Mouse (Mus musculus) forebrain, embryonic 15.5 days (tissue): ENCODE results near the gene Tmem163. TPM values are rescaled to one million over a fixed set of nuclear protein-coding genes. Genes with fewer than 3 reads are reported as not detected.

ENCODE experiments used
- ATAC-seq: fragments of 200-750 bp; cut with Nextera tagmentation; replicated peaks from 2 replicates; pipeline ENCODE4 v1.8.0; 2017; ENCODE audit warnings: mild to moderate bottlenecking, moderate TSS enrichment, moderate library complexity
- H3K27ac ChIP-seq: fragments of 300-500 bp; sonication (generic); replicated peaks from 2 replicates; pipeline ENCODE4 v1.5.1; 2015; ENCODE audit warnings: mild to moderate bottlenecking, inconsistent platforms
- H3K27me3 ChIP-seq: fragments of 300-500 bp; sonication (generic); 2 replicates; pipeline ENCODE4 v1.6.1; 2015; ENCODE audit warnings: inconsistent platforms
- H3K36me3 ChIP-seq: fragments of 300-500 bp; sonication (generic); 2 replicates; pipeline ENCODE4 v1.6.1; 2015; ENCODE audit warnings: mild to moderate bottlenecking, inconsistent platforms
- H3K4me1 ChIP-seq: fragments of 300-500 bp; sonication (generic); 2 replicates; pipeline ENCODE4 v1.6.1; 2015; ENCODE audit warnings: inconsistent platforms
- H3K4me2 ChIP-seq: fragments of 300-500 bp; sonication (generic); replicated peaks from 2 replicates; pipeline ENCODE4 v1.6.1; 2015; ENCODE audit warnings: mild to moderate bottlenecking, inconsistent platforms
- H3K4me3 ChIP-seq: fragments of 300-500 bp; sonication (generic); 2 replicates; pipeline ENCODE4 v1.5.1; 2015; ENCODE audit warnings: mild to moderate bottlenecking, inconsistent platforms
- H3K9ac ChIP-seq: fragments of 300-500 bp; sonication (generic); replicated peaks from 2 replicates; pipeline ENCODE4 v1.6.1; 2015; ENCODE audit warnings: mild to moderate bottlenecking, inconsistent platforms
- H3K9me3 ChIP-seq: fragments of 300-500 bp; sonication (generic); 2 replicates; pipeline ENCODE4 v1.6.1; 2016; ENCODE audit warnings: inconsistent platforms
- WGBS: fragments of 180-500 bp; shearing (Covaris S2); methylation state at CpG from one replicate; pipeline ENCODE4 v1.1.7; 2015; ENCODE audit warnings: mixed read lengths; 5-methylcytosine and 5-hydroxymethylcytosine counted together
- polyA plus RNA-seq: library from polyadenylated mRNA; unstranded; fragments of >200 nt; fragmentation: Nextera tagmentation; extraction: Ambion mirVana; gene quantifications from 2 replicates; pipeline ENCODE4 v1.2.1, GENCODE M21; 2015

The Tmem163 gene
- polyA plus RNA-seq, 1 experiment from 2014 or later: 18.8 TPM

GRCm38 (mm10) chr1:127441736-127442135 is 237.6 kb downstream of the Tmem163 start:
- Histone ChIP-seq H3K4me1 (peaks cover 9% of the 10 kb centered on the region), H3K36me3 (peaks cover 2% of the 10 kb centered on the region; the same call in 1 of the 2 replicates), H3K27ac (no peak overlapping the region), H3K4me3 (no peak overlapping the region), H3K4me2 (no peak overlapping the region), H3K27me3 (no peaks in the 10 kb centered on the region), H3K9me3 (no peaks in the 10 kb centered on the region), H3K9ac (no peak overlapping the region)
- no peak for ATAC-seq
- WGBS: 75% methylated on average over 3 of the region's 3 CpGs

- peaks cover 9% of the 10 kb centered on the region for H3K4me1 ChIP-seq
- H3K27ac ChIP-seq: no peak overlapping the region
- H3K9me3 ChIP-seq: no peaks in the 10 kb centered on the region
- 85% methylated on average over 1 of the region's 1 CpGs for WGBS
- no peak for ATAC-seq
- H3K4me2 ChIP-seq: no peak overlapping the region
- no peak overlapping the region for H3K9ac ChIP-seq
- no peak overlapping the region for H3K4me3 ChIP-seq
- H3K36me3 ChIP-seq: no peaks in the 10 kb centered on the region
- H3K27me3 ChIP-seq: no peaks in the 10 kb centered on the region
These were observed 238.3 kb downstream of the Tmem163 start for GRCm38 (mm10) chr1:127441007-127441406.

- H3K36me3 ChIP-seq: no peaks in the 10 kb centered on the region
- WGBS: 80% methylated on average over 9 of the region's 9 CpGs
- H3K4me1 ChIP-seq: peaks cover 9% of the 10 kb centered on the region
- H3K9me3 ChIP-seq: no peaks in the 10 kb centered on the region
- ATAC-seq: no peak
- H3K9ac ChIP-seq: no peak overlapping the region
- no peak overlapping the region for H3K4me2 ChIP-seq
- H3K27ac ChIP-seq: no peak overlapping the region
- H3K4me3 ChIP-seq: no peak overlapping the region
- no peaks in the 10 kb centered on the region for H3K27me3 ChIP-seq
These were observed 239.9 kb downstream of the Tmem163 start for GRCm38 (mm10) chr1:127439452-127439891.

DNA sequence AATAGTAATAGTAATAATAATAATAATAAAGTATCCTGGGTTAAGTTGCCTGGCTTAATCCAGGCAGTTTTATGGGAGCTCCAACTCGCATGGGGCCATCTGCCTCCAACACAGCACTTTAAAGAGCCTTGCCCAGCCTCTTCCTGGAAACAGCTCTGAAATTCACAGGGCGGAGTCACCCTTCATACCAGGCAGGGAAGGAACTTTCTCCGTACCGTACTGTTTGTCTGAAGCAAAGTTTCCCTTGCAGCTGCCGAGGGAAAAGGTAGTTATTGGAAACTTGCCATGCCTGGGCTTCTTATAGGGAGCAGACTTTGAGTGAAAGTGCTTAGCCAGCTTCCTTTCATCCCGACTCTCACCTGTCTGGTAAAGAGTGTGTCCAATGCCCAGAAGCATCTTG is 242.3 kb downstream of the Tmem163 start:
- Histone ChIP-seq H3K27me3 (no peaks in the 10 kb centered on the region), H3K4me2 (no peak overlapping the region), H3K27ac (no peak overlapping the region), H3K9me3 (no peaks in the 10 kb centered on the region), H3K4me3 (no peak overlapping the region), H3K4me1 (peaks cover 11% of the 10 kb centered on the region), H3K9ac (no peak overlapping the region), H3K36me3 (no peaks in the 10 kb centered on the region)
- 73% methylated on average over 6 of the region's 6 CpGs for WGBS
- ATAC-seq: no peak

Other genes starting within 250 kb of the Tmem163 start
- gene Acmsd, start 49.9 kb upstream of the Tmem163 start, polyA plus RNA-seq: 0.09 TPM in 1 of 2 replicates, not detected in the other
- 109 and 115 TPM in 2 replicates for gene Ccnt2, start 94.6 kb upstream of the Tmem163 start, polyA plus RNA-seq
- 0.28 and 0.53 TPM in 2 replicates for gene Map3k19, start 175.5 kb upstream of the Tmem163 start, polyA plus RNA-seq
- gene Rab3gap1, start 189.2 kb upstream of the Tmem163 start, polyA plus RNA-seq: 17.3 and 19.2 TPM in 2 replicates